Mouse (Mus musculus) CH12.LX (cell line): ENCODE data around the gene Stx12. TPM values are rescaled to one million over a fixed set of nuclear protein-coding genes. Genes with fewer than 3 reads are reported as not detected.

Source experiments
- DNase-seq: peaks from one replicate; pipeline ENCODE4 v3.0.0-alpha.2; 2013; ENCODE audit errors: extremely low read depth
- H3K27ac ChIP-seq: 2 replicates; pipeline ENCODE4 v1.5.1; 2012; ENCODE audit warnings: low read depth, mild to moderate bottlenecking, control low read depth, moderate library complexity; ENCODE audit not compliant: insufficient read depth
- H3K27me3 ChIP-seq: replicated peaks from 2 replicates; pipeline ENCODE3; 2012; ENCODE audit warnings: inconsistent platforms
- H3K36me3 ChIP-seq, 2 experiments: replicated peaks in 1 of 2; 2 replicates each; pipeline versions ENCODE3 to v1.6.1; 2012; ENCODE audit warnings: inconsistent platforms in 1 of 2, low read length in 1 of 2, mild to moderate bottlenecking in 1 of 2, mixed read lengths in 1 of 2, moderate library complexity in 1 of 2; ENCODE audit not compliant: control insufficient read depth in 1 of 2, insufficient read depth in 1 of 2
- H3K4me1 ChIP-seq, 2 experiments: 2 replicates each; pipeline ENCODE4 v1.6.1; 2012; ENCODE audit warnings: inconsistent platforms in 1 of 2, moderate library complexity in 1 of 2; ENCODE audit not compliant: insufficient read depth in 2 of 2, control insufficient read depth in 1 of 2
- H3K4me2 ChIP-seq: 2 replicates; pipeline ENCODE4 v1.6.1; 2012; ENCODE audit warnings: low read depth, mild to moderate bottlenecking, control low read depth; ENCODE audit not compliant: poor library complexity, insufficient read depth, severe bottlenecking
- H3K4me3 ChIP-seq, 3 experiments: fragments of 150-350 bp in 1 of 3; sonication (generic) in 1 of 3; replicated peaks in 1 of 3; 2 replicates each; pipeline versions ENCODE3 to v1.5.1; 2011 to 2012; ENCODE audit warnings: low read depth in 2 of 3, low read length in 2 of 3, mild to moderate bottlenecking in 2 of 3, moderate library complexity in 2 of 3, control low read depth in 1 of 3, improper control_type of control experiment in 1 of 3, inconsistent platforms in 1 of 3, mixed read lengths in 1 of 3; ENCODE audit not compliant: poor library complexity in 1 of 3
- H3K79me2 ChIP-seq: replicated peaks from 2 replicates; pipeline ENCODE4 v1.6.1; 2012; ENCODE audit warnings: mild to moderate bottlenecking, moderate library complexity; ENCODE audit not compliant: control insufficient read depth, poor library complexity, insufficient read depth, severe bottlenecking; ENCODE audit errors: extremely low read depth
- H3K9ac ChIP-seq: 2 replicates; pipeline ENCODE4 v1.6.1; 2012; ENCODE audit warnings: low read depth, mild to moderate bottlenecking, control low read depth, moderate library complexity; ENCODE audit not compliant: insufficient read depth
- H3K9me3 ChIP-seq: replicated peaks from 2 replicates; pipeline ENCODE3; 2012; ENCODE audit warnings: low read length, inconsistent platforms, mixed read lengths
- BHLHE40 ChIP-seq: IDR thresholded peaks from 2 replicates; pipeline ENCODE4 v1.6.1; 2011; ENCODE audit warnings: mild to moderate bottlenecking, low read depth, low read length, improper control_type of control experiment
- CHD1 ChIP-seq: IDR thresholded peaks from 2 replicates; pipeline ENCODE4 v1.6.1; 2012; ENCODE audit warnings: low read depth, low read length, improper control_type of control experiment, inconsistent platforms
- CHD2 ChIP-seq: IDR thresholded peaks from 2 replicates; pipeline ENCODE4 v1.6.1; 2011; ENCODE audit warnings: low read length, improper control_type of control experiment
- CTCF ChIP-seq, 2 experiments: IDR thresholded peaks in 1 of 2; conservative IDR thresholded peaks in 1 of 2; 2 replicates each; pipeline ENCODE4 v1.5.1; 2011 to 2012; ENCODE audit warnings: low read depth in 2 of 2, low read length in 2 of 2, improper control_type of control experiment in 1 of 2, inconsistent platforms in 1 of 2, mild to moderate bottlenecking in 1 of 2, moderate library complexity in 1 of 2
- E2F4 ChIP-seq: IDR thresholded peaks from 2 replicates; pipeline ENCODE4 v1.6.1; 2011; ENCODE audit warnings: low read depth, low read length, improper control_type of control experiment; ENCODE audit not compliant: insufficient replicate concordance
- ELF1 ChIP-seq: IDR thresholded peaks from 2 replicates; pipeline ENCODE4 v1.6.1; 2014; ENCODE audit warnings: low read depth, mild to moderate bottlenecking, inconsistent platforms, low read length, improper control_type of control experiment
- EP300 ChIP-seq: IDR thresholded peaks from 2 replicates; pipeline ENCODE4 v1.6.1; 2011; ENCODE audit warnings: low read length, improper control_type of control experiment
- GABPA ChIP-seq: IDR thresholded peaks from 2 replicates; pipeline ENCODE4 v1.6.1; 2012; ENCODE audit warnings: low read depth, low read length, improper control_type of control experiment, inconsistent platforms; ENCODE audit not compliant: insufficient replicate concordance
- HCFC1 ChIP-seq: IDR thresholded peaks from 2 replicates; pipeline ENCODE4 v1.6.1; 2012; ENCODE audit warnings: low read depth, mild to moderate bottlenecking, inconsistent platforms, low read length, improper control_type of control experiment
- IRF4 ChIP-seq: IDR thresholded peaks from 2 replicates; pipeline ENCODE4 v1.6.1; 2014; ENCODE audit warnings: low read depth, mild to moderate bottlenecking, inconsistent platforms, low read length, improper control_type of control experiment
- JUN ChIP-seq: IDR thresholded peaks from 2 replicates; pipeline ENCODE4 v1.6.1; 2011; ENCODE audit warnings: low read depth, mild to moderate bottlenecking, low read length, improper control_type of control experiment, moderate library complexity; ENCODE audit not compliant: insufficient read depth
- JUND ChIP-seq: conservative IDR thresholded peaks from 2 replicates; pipeline ENCODE4 v1.6.1; 2011; ENCODE audit warnings: low read depth, low read length, improper control_type of control experiment
- MAFK ChIP-seq: IDR thresholded peaks from 2 replicates; pipeline ENCODE4 v1.6.1; 2011; ENCODE audit warnings: low read length, improper control_type of control experiment; ENCODE audit not compliant: insufficient replicate concordance
- MAX ChIP-seq: IDR thresholded peaks from 2 replicates; pipeline ENCODE4 v1.6.1; 2011; ENCODE audit warnings: low read length, improper control_type of control experiment
- MEF2A ChIP-seq: IDR thresholded peaks from 2 replicates; pipeline ENCODE4 v1.6.1; 2014; ENCODE audit warnings: low read depth, mild to moderate bottlenecking, inconsistent platforms, low read length, improper control_type of control experiment, borderline replicate concordance
- MYC ChIP-seq: IDR thresholded peaks from 2 replicates; pipeline ENCODE4 v1.6.1; 2011; ENCODE audit warnings: low read depth, mild to moderate bottlenecking, improper control_type of control experiment, low read length
- NELFE ChIP-seq: IDR thresholded peaks from 2 replicates; pipeline ENCODE4 v1.6.1; 2011; ENCODE audit warnings: low read depth, low read length, improper control_type of control experiment
- NRF1 ChIP-seq: IDR thresholded peaks from 2 replicates; pipeline ENCODE4 v1.6.1; 2014; ENCODE audit warnings: low read depth, mild to moderate bottlenecking, inconsistent platforms, low read length, improper control_type of control experiment, moderate library complexity
- PAX5 ChIP-seq: IDR thresholded peaks from 2 replicates; pipeline ENCODE4 v1.6.1; 2012; ENCODE audit warnings: low read length, inconsistent platforms, mixed read lengths
- POLR2A ChIP-seq: IDR thresholded peaks from 2 replicates; pipeline ENCODE4 v1.6.1; 2011; ENCODE audit warnings: low read depth, mild to moderate bottlenecking, improper control_type of control experiment, low read length
- POLR2AphosphoS2 ChIP-seq: IDR thresholded peaks from 2 replicates; pipeline ENCODE4 v1.6.1; 2011; ENCODE audit warnings: low read depth, low read length, improper control_type of control experiment
- RAD21 ChIP-seq: IDR thresholded peaks from 2 replicates; pipeline ENCODE4 v1.6.1; 2011; ENCODE audit warnings: low read depth, mild to moderate bottlenecking, low read length, improper control_type of control experiment, moderate library complexity
- RCOR1 ChIP-seq: conservative IDR thresholded peaks from 2 replicates; pipeline ENCODE4 v1.6.1; 2012; ENCODE audit warnings: low read depth, mild to moderate bottlenecking, inconsistent platforms, low read length, improper control_type of control experiment
- SIN3A ChIP-seq: IDR thresholded peaks from 2 replicates; pipeline ENCODE4 v1.6.1; 2012; ENCODE audit warnings: low read length, improper control_type of control experiment, inconsistent platforms
- SMC3 ChIP-seq: IDR thresholded peaks from 2 replicates; pipeline ENCODE4 v1.6.1; 2011; ENCODE audit warnings: low read depth, low read length, improper control_type of control experiment
- TBP ChIP-seq: conservative IDR thresholded peaks from 2 replicates; pipeline ENCODE4 v1.6.1; 2011; ENCODE audit warnings: low read depth, low read length, improper control_type of control experiment
- TCF12 ChIP-seq: IDR thresholded peaks from 2 replicates; pipeline ENCODE4 v1.6.1; 2014; ENCODE audit warnings: low read depth, mild to moderate bottlenecking, inconsistent platforms, low read length, improper control_type of control experiment
- USF1 ChIP-seq: IDR thresholded peaks from 2 replicates; pipeline ENCODE4 v1.6.1; 2014; ENCODE audit warnings: low read depth, mild to moderate bottlenecking, inconsistent platforms, low read length, improper control_type of control experiment
- USF2 ChIP-seq: conservative IDR thresholded peaks from 2 replicates; pipeline ENCODE4 v1.6.1; 2011; ENCODE audit warnings: low read depth, low read length, improper control_type of control experiment
- ZC3H11A ChIP-seq: IDR thresholded peaks from 2 replicates; pipeline ENCODE4 v1.6.1; 2012; ENCODE audit warnings: low read depth, mild to moderate bottlenecking, inconsistent platforms, low read length, improper control_type of control experiment
- ZKSCAN1 ChIP-seq: IDR thresholded peaks from 2 replicates; pipeline ENCODE4 v1.6.1; 2012; ENCODE audit warnings: low read depth, inconsistent platforms, low read length, improper control_type of control experiment, borderline replicate concordance
- ZMIZ1 ChIP-seq: IDR thresholded peaks from 2 replicates; pipeline ENCODE4 v1.6.1; 2012; ENCODE audit warnings: low read depth, mild to moderate bottlenecking, inconsistent platforms, low read length, improper control_type of control experiment
- ZNF384 ChIP-seq: IDR thresholded peaks from 2 replicates; pipeline ENCODE4 v1.6.1; 2012; ENCODE audit warnings: low read depth, low read length, improper control_type of control experiment, inconsistent platforms
- dilution Hi-C: fragments of 300-500 bp; cut with MboI; formaldehyde crosslinking; loops from 2 replicates; pipeline ENCODE4 v1.14.3; 2020; ENCODE audit warnings: low sequenced_read_pairs; ENCODE audit not compliant: extremely low pct_unique_long_range_greater_than_20kb, extremely low pct_ligation_motif_present
- in situ Hi-C: fragments of 300-500 bp; cut with MboI; formaldehyde crosslinking; loops from 3 replicates; pipeline ENCODE4 v1.14.3; 2019; ENCODE audit warnings: low sequenced_read_pairs, low pct_ligation_motif_present, low pct_unique_long_range_greater_than_20kb, mixed read lengths
- polyA plus RNA-seq: library from polyadenylated mRNA; unstranded; fragments of >175 nt; gene quantifications from 2 replicates; pipeline ENCODE4 v1.2.1, GENCODE M21; 2012; ENCODE audit warnings: low read depth; ENCODE audit not compliant: insufficient read length
- total RNA-seq, 2 experiments: library from RNA; depleted of rRNA; stranded (reverse); fragments of 300-350 nt in 1 of 2; fragments of >200 nt in 1 of 2; gene quantifications; 2 replicates each; pipeline ENCODE4 v1.2.3; 2012 to 2014

Gene Stx12
- total and polyA plus RNA-seq, 3 experiments = 14.5 to 17.3 (median 15.7) TPM

GRCm38 (mm10) chr4:132932752-132933404 is 48.6 kb upstream of the Stx12 start:
- no peaks in the 10 kb centered on the region for H3K79me2 ChIP-seq
- no peak overlapping the region for H3K9ac ChIP-seq
- no peak overlapping the region for H3K4me3 ChIP-seq
- no peaks in the 10 kb centered on the region for H3K9me3 ChIP-seq
- dilution Hi-C loops = no loop called here
- peaks cover 0 to 13% of the 10 kb centered on the region in 2 experiments for H3K4me1 ChIP-seq
- TF ChIP-seq EP300 = 0 out of 2 replicates have a peak, but pooled peaks have one; percentile 44
- TF ChIP-seq TBP = no peak
- no peak for TF ChIP-seq RAD21
- no peak for TF ChIP-seq USF1
- no peak for TF ChIP-seq JUND
- TF ChIP-seq ZKSCAN1 = no peak
- no peak for TF ChIP-seq BHLHE40
- no peaks in the 10 kb centered on the region for H3K36me3 ChIP-seq
- DNase-seq = no peak
- in situ Hi-C loops = no loop called here
- H3K27ac ChIP-seq = no peak overlapping the region
- H3K4me2 ChIP-seq = no peak overlapping the region; the same call in 1 of the 2 replicates
- H3K27me3 ChIP-seq = peaks cover 4% of the 10 kb centered on the region

DNA sequence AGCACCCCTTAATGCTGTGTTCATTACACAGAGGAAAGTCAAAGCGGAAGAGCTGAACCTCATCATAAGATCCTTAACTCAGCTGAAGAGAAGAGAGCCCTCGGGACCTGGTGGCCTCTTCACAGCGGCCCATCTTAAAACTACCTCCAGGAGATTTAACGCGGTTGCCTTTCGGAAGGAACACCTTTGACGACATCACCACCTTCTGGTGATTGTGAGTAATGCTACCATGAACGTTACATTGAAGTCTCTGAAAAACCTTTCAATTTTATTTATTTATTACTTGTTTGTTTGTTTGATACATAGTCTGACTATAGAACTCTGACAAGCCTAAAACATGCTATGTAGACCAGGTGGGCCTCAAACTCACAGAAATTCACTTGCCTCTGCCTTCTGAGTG is 46.5 kb upstream of the Stx12 start:
- H3K27me3 ChIP-seq = peaks cover 6% of the 10 kb centered on the region
- H3K79me2 ChIP-seq = no peaks in the 10 kb centered on the region
- dilution Hi-C loops = no loop called here
- no peaks in the 10 kb centered on the region for H3K36me3 ChIP-seq
- no peaks in the 10 kb centered on the region for H3K9me3 ChIP-seq
- in situ Hi-C loops = no loop called here
- H3K9ac ChIP-seq = no peak overlapping the region
- no peak overlapping the region for H3K27ac ChIP-seq
- no peak overlapping the region for H3K4me2 ChIP-seq
- peak; percentile 79 for DNase-seq
- no peak for TF ChIP-seq TBP
- TF ChIP-seq RCOR1 = no peak
- TF ChIP-seq SMC3 = peak; percentile 72
- no peak for TF ChIP-seq HCFC1
- no peak for TF ChIP-seq ZKSCAN1
- no peak for TF ChIP-seq JUN
- peak; percentile 75 to 90 for TF ChIP-seq CTCF (conservative IDR thresholded peaks at IDR 0.05 in 1 of 2, IDR thresholded peaks at IDR 0.05 in 1 of 2; ENCODE audit: low read depth in 2 of 2, low read length in 2 of 2)
- TF ChIP-seq NRF1 = no peak
- TF ChIP-seq IRF4 = no peak
- no peak for TF ChIP-seq MEF2A
- TF ChIP-seq MAFK = no peak
- peak; percentile 35; the same call in 1 of the 2 replicates for TF ChIP-seq MYC
- TF ChIP-seq E2F4 = no peak
- no peak for TF ChIP-seq MAX
- peak; percentile 95 for TF ChIP-seq RAD21
- TF ChIP-seq CHD2 = no peak
- no peak for TF ChIP-seq SIN3A
- no peak for TF ChIP-seq CHD1
- TF ChIP-seq ZC3H11A = no peak
- no peak for TF ChIP-seq POLR2A
- no peak for TF ChIP-seq POLR2AphosphoS2
- no peak for TF ChIP-seq ZMIZ1
- 0 out of 2 replicates have a peak, but pooled peaks have one; percentile 6 for TF ChIP-seq ELF1
- TF ChIP-seq GABPA = no peak
- TF ChIP-seq ZNF384 = peak; percentile 12; the same call in 1 of the 2 replicates
- no peak for TF ChIP-seq PAX5
- TF ChIP-seq TCF12 = no peak
- no peak for TF ChIP-seq USF2
- no peak for TF ChIP-seq USF1
- TF ChIP-seq NELFE = no peak
- no peak for TF ChIP-seq BHLHE40
- peaks cover 0 to 13% of the 10 kb centered on the region in 2 experiments; a peak in 3 of 4 replicates for H3K4me1 ChIP-seq
- H3K4me3 ChIP-seq = no peak overlapping the region
